Mouse (Mus musculus) erythroblast, embryonic 14.5 days (primary cell): ENCODE measurements around the gene Krtap6-1.
"Not testable (repeated sequence)": the region's sequence is repeated elsewhere in the genome, so short reads cannot be mapped to it uniquely, and the experiment has no call there.

Experiments
- GATA1 ChIP-seq: IDR thresholded peaks from 2 replicates; pipeline ENCODE4 v1.6.1; 2012; ENCODE audit warnings: low read length, inconsistent platforms, mixed read lengths
- TAL1 ChIP-seq: IDR thresholded peaks from 3 replicates; pipeline ENCODE4 v1.6.1; 2012; ENCODE audit warnings: low read length, inconsistent platforms, mixed read lengths

DNA sequence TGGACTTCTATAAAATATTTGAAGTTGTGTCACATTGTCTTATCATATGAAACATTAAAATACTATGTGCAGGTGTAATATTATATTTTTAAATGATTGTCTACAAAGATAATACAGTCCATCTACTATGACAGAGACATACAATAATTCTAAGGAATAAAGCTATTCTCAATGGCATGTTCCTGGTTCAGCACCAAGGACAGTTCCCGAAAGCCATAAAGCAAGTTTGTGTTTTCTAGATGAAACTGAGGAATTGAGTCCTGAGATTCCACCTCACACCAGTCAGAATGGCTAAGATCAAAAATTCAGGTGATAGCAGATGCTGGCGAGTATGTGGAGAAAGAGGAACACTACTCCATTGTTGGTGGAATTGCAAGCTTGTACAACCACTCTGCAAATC lies 39.5 kb downstream of the Krtap6-1 start:
- TF ChIP-seq GATA1, TAL1: not testable (repeated sequence)
